14 mouse cellular contexts compared by ENCODE assay signal in genomic region chr5:66114751-66115150, GRCm38 (mm10). TPM values are rescaled to one million over a fixed set of nuclear protein-coding genes. Genes with fewer than 3 reads are reported as not detected.
A peak's percentile ranks its signal among the peaks of the same experiment; 100 is the strongest.
DNase-seq lines count a peak whose midpoint lies in the region; ATAC-seq lines count a peak whose summit lies in the region.
"Had no signal": no experiment of that assay in that cellular context is flagged by ENCODE, and none has a peak within 500 bp of the region (broad histone marks: within the 10 kb centered on the region; RNA-seq: fewer than 3 reads in every experiment).

No protein-coding gene starts in this region.

- peaks cover 93% of the 10 kb centered on the region for H3K79me2 ChIP-seq in macrophage (ENCODE audit: inconsistent target)

- no peak overlapping the region for H3K9ac ChIP-seq in lung, embryonic 15.5 days
- H3K9ac ChIP-seq in kidney, embryonic 15.5 days = no peak overlapping the region
- H3K9ac ChIP-seq: forebrain, embryonic 12.5 days; midbrain, embryonic 12.5 days had no signal

- no peaks in the 10 kb centered on the region for H3K36me3 ChIP-seq in lung, embryonic 15.5 days
- no peaks in the 10 kb centered on the region for H3K36me3 ChIP-seq in kidney, embryonic 15.5 days
- H3K36me3 ChIP-seq in macrophage (ENCODE audit: inconsistent target) = peaks cover 23% of the 10 kb centered on the region
- H3K36me3 ChIP-seq: forebrain, embryonic 12.5 days; midbrain, embryonic 12.5 days had no signal

- no peak overlapping the region for H3K4me3 ChIP-seq in lung, embryonic 15.5 days
- H3K4me3 ChIP-seq in brown adipose tissue, adult 24 weeks (ENCODE audit: insufficient read depth, low read depth, low read length) = no peak overlapping the region
- no peak overlapping the region for H3K4me3 ChIP-seq in kidney, embryonic 15.5 days (replicated peaks)
- H3K4me3 ChIP-seq in macrophage (ENCODE audit: inconsistent target) = no peak overlapping the region
- H3K4me3 ChIP-seq: forebrain, embryonic 12.5 days; midbrain, embryonic 12.5 days had no signal

- no peak for DNase-seq in lung, postnatal 14 days
- DNase-seq in left cerebral cortex, adult 11 months (ENCODE audit: low spot score) = no peak
- DNase-seq: adrenal gland, postnatal 10 days; cerebellum, adult 8-10 months; gastrocnemius, postnatal 25 days; left cerebral cortex, postnatal 4 days; retina, postnatal 1 day had no signal

- no peaks in the 10 kb centered on the region for H3K27me3 ChIP-seq in lung, embryonic 15.5 days
- no peaks in the 10 kb centered on the region for H3K27me3 ChIP-seq in kidney, embryonic 15.5 days
- H3K27me3 ChIP-seq: forebrain, embryonic 12.5 days; midbrain, embryonic 12.5 days had no signal

- H3K4me2 ChIP-seq in lung, embryonic 15.5 days = peak overlapping the region; percentile 23
- peak overlapping the region; percentile 12; the same call in 1 of the 2 replicates for H3K4me2 ChIP-seq in kidney, embryonic 15.5 days
- H3K4me2 ChIP-seq: forebrain, embryonic 12.5 days; midbrain, embryonic 12.5 days had no signal

- no peaks in the 10 kb centered on the region for H3K9me3 ChIP-seq in lung, embryonic 15.5 days
- H3K9me3 ChIP-seq in kidney, embryonic 15.5 days (replicated peaks) = no peaks in the 10 kb centered on the region
- H3K9me3 ChIP-seq: forebrain, embryonic 12.5 days; midbrain, embryonic 12.5 days had no signal

- peak overlapping the region; percentile 88 for H3K27ac ChIP-seq in lung, embryonic 15.5 days
- H3K27ac ChIP-seq in brown adipose tissue, adult 24 weeks (replicated peaks; ENCODE audit: low read depth, low read length) = peak overlapping the region; percentile 57
- peak overlapping the region; percentile 75 for H3K27ac ChIP-seq in kidney, embryonic 15.5 days
- H3K27ac ChIP-seq in macrophage = peak overlapping the region; percentile 97
- H3K27ac ChIP-seq: forebrain, embryonic 12.5 days; midbrain, embryonic 12.5 days had no signal

- H3K4me1 ChIP-seq in lung, embryonic 15.5 days = peaks cover 8% of the 10 kb centered on the region
- peaks cover 8% of the 10 kb centered on the region for H3K4me1 ChIP-seq in brown adipose tissue, adult 24 weeks (ENCODE audit: control insufficient read depth, insufficient read depth, insufficient read length, low read length)
- H3K4me1 ChIP-seq in kidney, embryonic 15.5 days = peaks cover 22% of the 10 kb centered on the region
- H3K4me1 ChIP-seq: forebrain, embryonic 12.5 days; midbrain, embryonic 12.5 days had no signal

- WGBS in lung, embryonic 15.5 days = 57% methylated on average over 14 of the region's 14 CpGs
- WGBS in kidney, embryonic 15.5 days = 54% methylated on average over 14 of the region's 14 CpGs
- 51% methylated on average over 13 of the region's 14 CpGs for WGBS in macrophage (ENCODE audit: missing documents)

- ATAC-seq in lung, embryonic 15.5 days (ENCODE audit: borderline replicate concordance, extremely low read depth, low FRiP score, low TSS enrichment) = no peak
- no peak for ATAC-seq in kidney, embryonic 15.5 days (replicated peaks; ENCODE audit: low FRiP score)
- ATAC-seq in activated CD4-positive, CD25-positive, alpha-beta regulatory T cell, adult 4 months = no peak

RNA-seq across cellular contexts. Expression of gene Rbm47, which starts 58.2 kb away (rescaled TPM):
- polyA plus RNA-seq in lung, embryonic 15.5 days (2015; fragmentation: Nextera tagmentation; extraction: Ambion mirVana) = 23.6 and 28.5 TPM in 2 replicates
- polyA plus RNA-seq in brown adipose tissue, adult 24 weeks (2012; ENCODE audit: insufficient read depth, insufficient read length, missing spikeins) = 36.3 and 37.5 TPM in 2 replicates
- polyA plus RNA-seq in kidney, embryonic 15.5 days (2015; fragmentation: Nextera tagmentation; extraction: Ambion mirVana) = 60.6 and 64.7 TPM in 2 replicates
- total RNA-seq in macrophage (2018; cell fraction: chromatin; rRNA removed) = 100 to 1,000 TPM; 212 to 432 (median 310) TPM
- 100 to 1,000 TPM in 10 of 26 experiments, 10 to 100 TPM in 16; 76.7 to 169 (median 96.4) TPM for total RNA-seq in macrophage (2018; cell fraction: cytosol; rRNA removed)
- 100 to 1,000 TPM; 195 to 431 (median 259) TPM for total RNA-seq in macrophage (2018; cell fraction: nucleus; rRNA removed)
- 35.3 to 62.0 TPM (median 41.0 TPM) in 3 replicates for polyA plus RNA-seq in macrophage (2018)
- 1 to 10 TPM in 1 of 2 experiments, under 1 TPM in 1; 0.42 to 1.2 TPM for polyA plus RNA-seq in activated CD4-positive, CD25-positive, alpha-beta regulatory T cell, adult 4 months (2017; shearing (Covaris generic))

Comparison
In these comparisons a context has a peak if more than half of its experiments do, and no peak if none do; other contexts are left out.
1. RNA of gene Rbm47, which starts 58.2 kb away (polyA plus RNA-seq): 60.6 to 64.7 TPM in kidney, embryonic 15.5 days, 35.3 to 62.0 TPM in macrophage, 36.3 to 37.5 TPM in brown adipose tissue, adult 24 weeks and 23.6 to 28.5 TPM in lung, embryonic 15.5 days; 0.42 to 1.2 TPM in activated CD4-positive, CD25-positive, alpha-beta regulatory T cell, adult 4 months; every median in the first group is over 10 times any median in the second.
2. Peak in every context shown above with its lines, with median percentiles within 50 percentile points of each other: H3K27ac ChIP-seq.